Mouse (Mus musculus) intestine, embryonic 16.5 days (tissue): ENCODE measurements at regions not wholly inside any gene's neighbourhood (a gene's known extent, or its start where the extent isn't known, plus 50 kb on each side); places are given as distances from the start of the nearest gene placed in this dataset.

Source experiments
- ATAC-seq: fragments of 200-750 bp; cut with Nextera tagmentation; 2 replicates; pipeline ENCODE4 v1.8.0; 2017; ENCODE audit warnings: moderate TSS enrichment, moderate library complexity
- H3K27ac ChIP-seq: fragments of 300-500 bp; sonication (generic); 2 replicates; pipeline ENCODE4 v1.5.1; 2014; ENCODE audit warnings: mild to moderate bottlenecking, low read length
- H3K27me3 ChIP-seq: fragments of 300-500 bp; sonication (generic); replicated peaks from 2 replicates; pipeline ENCODE4 v1.6.1; 2014; ENCODE audit warnings: low read length, control low read depth, mixed read lengths; ENCODE audit not compliant: control insufficient read depth, insufficient read depth
- H3K36me3 ChIP-seq: fragments of 300-500 bp; sonication (generic); 2 replicates; pipeline ENCODE4 v1.6.1; 2014; ENCODE audit warnings: low read length, control low read depth; ENCODE audit not compliant: control insufficient read depth, insufficient read depth
- H3K4me1 ChIP-seq: fragments of 300-500 bp; sonication (generic); 2 replicates; pipeline ENCODE4 v1.6.1; 2014; ENCODE audit warnings: low read length, control low read depth, mixed read lengths; ENCODE audit not compliant: control insufficient read depth, insufficient read depth
- H3K4me2 ChIP-seq: fragments of 300-500 bp; sonication (generic); 2 replicates; pipeline ENCODE4 v1.6.1; 2014; ENCODE audit warnings: low read depth, low read length, control low read depth
- H3K4me3 ChIP-seq: fragments of 300-500 bp; sonication (generic); 2 replicates; pipeline ENCODE4 v1.5.1; 2014; ENCODE audit warnings: mild to moderate bottlenecking, low read length
- H3K9ac ChIP-seq: fragments of 300-500 bp; sonication (generic); 2 replicates; pipeline ENCODE4 v1.6.1; 2014; ENCODE audit warnings: low read depth, low read length
- H3K9me3 ChIP-seq: fragments of 300-500 bp; sonication (generic); 2 replicates; pipeline ENCODE4 v1.6.1; 2016; ENCODE audit warnings: low read length, control low read depth; ENCODE audit not compliant: control insufficient read depth
- WGBS: fragments of 180-500 bp; shearing (Covaris S2); extraction: QIAGEN DNeasy Blood & Tissue Kit; methylation state at CpG from one replicate; pipeline ENCODE4 v1.1.7; 2014; 5-methylcytosine and 5-hydroxymethylcytosine counted together

- 63% methylated on average over 5 of the region's 5 CpGs for WGBS
- no peak overlapping the region for H3K4me2 ChIP-seq
- H3K9me3 ChIP-seq, result no peaks in the 10 kb centered on the region
- H3K4me3 ChIP-seq, result no peak overlapping the region
- no peaks in the 10 kb centered on the region for H3K27me3 ChIP-seq
- no peaks in the 10 kb centered on the region for H3K4me1 ChIP-seq
- ATAC-seq, result no peak
- no peak overlapping the region for H3K27ac ChIP-seq
- H3K36me3 ChIP-seq, result no peaks in the 10 kb centered on the region
- H3K9ac ChIP-seq, result no peak overlapping the region
Observed at GRCm38 (mm10) chr10:118797256-118797655, 72.8 kb downstream of the Dyrk2 start.

DNA sequence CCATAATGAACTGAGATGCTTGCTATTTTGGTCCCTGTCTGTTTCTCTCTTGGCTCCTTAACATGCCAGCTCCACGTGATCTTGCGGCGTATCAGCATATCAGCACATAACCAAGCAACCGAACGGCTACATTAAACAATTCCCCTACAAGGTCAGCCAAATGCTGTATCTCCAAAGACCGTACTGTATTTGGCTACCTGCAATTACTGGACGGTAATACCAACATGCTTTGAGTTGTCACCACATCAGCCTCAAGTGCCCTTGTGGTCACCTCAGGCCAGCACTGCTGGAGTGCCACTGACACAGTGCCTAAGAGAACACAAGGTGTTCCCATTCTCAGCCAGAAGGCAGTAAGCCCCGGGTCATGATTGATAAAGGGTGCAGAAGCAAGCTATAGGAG lies 70.2 kb downstream of the Dyrk2 start:
- no peak for ATAC-seq
- no peak overlapping the region for H3K4me2 ChIP-seq
- H3K27me3 ChIP-seq, result no peaks in the 10 kb centered on the region
- no peak overlapping the region for H3K4me3 ChIP-seq
- WGBS, result 87% methylated on average over 8 of the region's 8 CpGs
- H3K9me3 ChIP-seq, result no peaks in the 10 kb centered on the region
- peaks cover 3% of the 10 kb centered on the region; the same call in 1 of the 2 replicates for H3K4me1 ChIP-seq
- H3K36me3 ChIP-seq, result no peaks in the 10 kb centered on the region
- no peak overlapping the region for H3K9ac ChIP-seq
- no peak overlapping the region for H3K27ac ChIP-seq

DNA sequence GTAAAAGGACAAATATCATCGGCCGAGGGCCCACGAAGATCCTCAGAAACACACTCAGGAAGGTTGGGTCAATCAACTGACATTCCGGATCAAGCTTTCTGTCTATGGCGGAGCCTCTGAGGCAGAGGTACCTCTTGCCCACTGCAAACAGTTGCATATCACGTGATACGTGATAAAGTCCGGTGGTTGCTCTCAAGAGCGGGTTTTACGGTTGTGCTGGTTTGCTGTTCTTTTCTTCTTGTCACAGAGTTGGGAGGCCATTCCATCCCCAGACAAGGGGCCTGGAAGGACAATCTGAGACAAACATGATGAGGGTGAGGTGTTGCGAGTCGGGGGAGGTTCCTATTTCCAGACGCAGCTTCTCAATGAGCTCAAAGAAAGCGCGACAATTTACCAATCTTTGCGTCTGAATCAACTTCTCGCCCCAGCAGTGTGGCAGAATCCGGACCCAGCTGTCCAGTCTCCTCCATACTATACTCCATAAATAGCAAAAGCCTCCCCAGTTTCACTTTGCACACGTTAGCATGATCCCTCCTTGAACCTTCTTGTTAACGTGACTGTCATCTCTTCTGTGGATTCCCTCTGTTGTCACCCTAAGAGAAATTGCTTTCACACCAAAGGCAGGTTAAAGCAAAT lies 66.0 kb downstream of the Dyrk2 start:
- H3K4me3 ChIP-seq, result peak overlapping the region; percentile 17
- H3K27ac ChIP-seq, result peak overlapping the region; percentile 82
- no peaks in the 10 kb centered on the region for H3K9me3 ChIP-seq
- peak; percentile 62 for ATAC-seq
- peaks cover 11% of the 10 kb centered on the region; the same call in 1 of the 2 replicates for H3K4me1 ChIP-seq
- whole genome bisulfite sequencing, result 52% methylated on average over 20 of the region's 20 CpGs
- H3K9ac ChIP-seq, result peak overlapping the region; percentile 26; the same call in 1 of the 2 replicates
- peak overlapping the region; percentile 47 for H3K4me2 ChIP-seq
- H3K27me3 ChIP-seq, result no peaks in the 10 kb centered on the region
- H3K36me3 ChIP-seq, result no peaks in the 10 kb centered on the region

DNA sequence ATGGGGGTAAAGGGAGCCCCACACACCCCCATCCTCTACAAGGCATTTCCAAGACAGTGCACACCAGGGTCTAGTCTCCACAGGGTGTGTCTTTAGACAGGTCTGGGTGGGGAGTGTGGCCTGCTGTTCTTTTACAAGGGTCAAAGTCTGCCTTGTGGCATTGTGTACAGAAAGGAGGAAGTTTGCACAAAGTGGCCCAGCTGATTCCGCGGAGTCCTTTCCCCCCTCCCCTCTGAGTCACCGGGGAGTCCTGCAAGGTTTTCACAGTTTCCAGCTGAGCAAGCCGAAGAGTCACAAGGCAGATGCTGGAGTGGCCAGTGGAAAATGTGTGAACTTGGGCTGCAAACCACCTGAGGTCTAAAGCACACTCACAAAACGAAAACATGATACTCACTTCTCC lies 65.4 kb downstream of the Dyrk2 start:
- Histone ChIP-seq H3K9me3 (no peaks in the 10 kb centered on the region), H3K9ac (peak overlapping the region; percentile 32; the same call in 1 of the 2 replicates), H3K27me3 (no peaks in the 10 kb centered on the region), H3K36me3 (no peaks in the 10 kb centered on the region), H3K4me2 (peak overlapping the region; percentile 47), H3K4me1 (peaks cover 11% of the 10 kb centered on the region; the same call in 1 of the 2 replicates), H3K4me3 (peak overlapping the region; percentile 17), H3K27ac (peak overlapping the region; percentile 82)
- 24% methylated on average over 5 of the region's 5 CpGs for WGBS
- peak; percentile 99 for ATAC-seq
